Comparison of ENCODE assay signal across 27 mouse cellular contexts in genomic region chr15:18685439-18685838, GRCm38 (mm10).
"Had no signal": no experiment of that assay in that cellular context is flagged by ENCODE, and none has a peak within 500 bp of the region (broad histone marks: within the 10 kb centered on the region; RNA-seq: fewer than 3 reads in every experiment).

No protein-coding gene starts in this region.

- H3K27me3 ChIP-seq: heart, embryonic 13.5 days; heart, embryonic 15.5 days; hindbrain, embryonic 13.5 days; hindbrain, embryonic 15.5 days; kidney, embryonic 15.5 days; limb, embryonic 13.5 days; limb, embryonic 15.5 days; liver, embryonic 12.5 days had no signal

- H3K36me3 ChIP-seq: heart, embryonic 13.5 days; heart, embryonic 15.5 days; hindbrain, embryonic 13.5 days; hindbrain, embryonic 15.5 days; kidney, embryonic 15.5 days; limb, embryonic 13.5 days; limb, embryonic 15.5 days; liver, embryonic 12.5 days had no signal

- ATAC-seq: hindbrain, postnatal 0 days; intestine, embryonic 16.5 days; liver, embryonic 12.5 days had no signal

- H3K9ac ChIP-seq: heart, embryonic 13.5 days; heart, embryonic 15.5 days; hindbrain, embryonic 13.5 days; hindbrain, embryonic 15.5 days; kidney, embryonic 15.5 days; limb, embryonic 13.5 days; limb, embryonic 15.5 days; liver, embryonic 12.5 days; liver, embryonic 14.5 days had no signal

- H3K4me1 ChIP-seq: heart, embryonic 13.5 days; heart, embryonic 15.5 days; hindbrain, embryonic 13.5 days; hindbrain, embryonic 15.5 days; kidney, embryonic 15.5 days; limb, embryonic 13.5 days; limb, embryonic 15.5 days; liver, embryonic 12.5 days had no signal

- H3K4me2 ChIP-seq: heart, embryonic 11.5 days; heart, embryonic 13.5 days; heart, embryonic 15.5 days; hindbrain, embryonic 13.5 days; hindbrain, embryonic 15.5 days; kidney, embryonic 15.5 days; limb, embryonic 13.5 days; limb, embryonic 15.5 days; liver, embryonic 12.5 days had no signal

- H3K4me3 ChIP-seq: heart, adult 2 months; heart, embryonic 13.5 days; heart, embryonic 15.5 days; hindbrain, embryonic 13.5 days; hindbrain, embryonic 15.5 days; kidney, embryonic 15.5 days; limb, embryonic 13.5 days; limb, embryonic 15.5 days; liver, embryonic 12.5 days had no signal

- H3K9me3 ChIP-seq: heart, embryonic 13.5 days; heart, embryonic 15.5 days; hindbrain, embryonic 13.5 days; hindbrain, embryonic 15.5 days; kidney, embryonic 15.5 days; limb, embryonic 13.5 days; limb, embryonic 15.5 days; liver, embryonic 12.5 days had no signal

- H3K27ac ChIP-seq: heart, adult 2 months; heart, embryonic 13.5 days; heart, embryonic 15.5 days; hindbrain, embryonic 13.5 days; hindbrain, embryonic 15.5 days; hindbrain, postnatal 0 days; kidney, embryonic 15.5 days; kidney, postnatal 0 days; limb, embryonic 13.5 days; limb, embryonic 15.5 days; liver, embryonic 12.5 days; liver, embryonic 14.5 days had no signal

- DNase-seq: gastrocnemius, postnatal 14 days; gastrocnemius, postnatal 36 days; heart, adult 11 months; heart, adult 2 months; heart, postnatal 14 days; heart, postnatal 36 days; kidney, adult 11 months; kidney, adult 2 months; kidney, adult 9 months; kidney, postnatal 14 days; kidney, postnatal 36 days; layer of hippocampus, adult 9-11 months; layer of hippocampus, postnatal 36 days; left cerebral cortex, postnatal 4 days had no signal
